Mouse (Mus musculus): ENCODE measurements around the gene E130218I03Rik.

The E130218I03Rik gene

DNA sequence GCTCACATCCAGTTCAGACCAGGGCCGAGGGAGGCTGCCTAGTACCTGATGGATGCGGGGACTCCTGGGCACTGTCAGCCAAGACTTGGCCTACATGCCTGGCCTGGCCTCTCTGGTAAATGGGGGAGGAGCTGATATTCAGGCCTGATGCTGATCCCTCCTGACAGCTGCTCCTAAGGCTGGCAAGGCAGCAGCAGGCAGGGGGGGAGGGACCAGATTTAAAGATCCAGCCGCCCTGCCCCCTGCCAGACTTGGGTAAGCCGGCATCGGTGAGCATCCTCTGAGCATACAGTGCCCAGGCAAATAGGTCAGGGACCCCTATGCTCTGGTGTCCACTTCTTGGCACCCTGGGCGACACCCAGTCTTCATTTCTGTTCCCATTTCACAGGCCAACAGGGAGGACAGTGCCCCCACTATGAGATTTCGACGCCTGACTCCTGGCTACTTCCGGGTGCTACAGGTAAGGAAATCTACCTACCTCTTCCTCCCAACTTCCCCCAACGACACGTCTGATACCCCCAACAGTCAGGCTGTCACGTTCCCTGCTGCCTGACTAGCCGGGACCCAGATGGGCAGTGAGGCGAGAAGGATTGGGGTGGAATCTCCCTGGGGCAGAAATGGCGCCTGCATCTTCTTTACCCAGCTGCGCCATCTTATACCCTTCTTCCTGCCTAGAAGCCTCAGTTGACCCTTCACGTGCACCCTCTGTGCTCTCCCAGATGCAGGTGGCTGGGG lies at the start of gene E130218I03Rik:
Gene E130218I03Rik, plus strand, starts transcription at position 147 of the 735 bp plus-strand sequence.
- no peak for DNase-seq (ENCODE audit: low spot score in 2 of 2)

DNA sequence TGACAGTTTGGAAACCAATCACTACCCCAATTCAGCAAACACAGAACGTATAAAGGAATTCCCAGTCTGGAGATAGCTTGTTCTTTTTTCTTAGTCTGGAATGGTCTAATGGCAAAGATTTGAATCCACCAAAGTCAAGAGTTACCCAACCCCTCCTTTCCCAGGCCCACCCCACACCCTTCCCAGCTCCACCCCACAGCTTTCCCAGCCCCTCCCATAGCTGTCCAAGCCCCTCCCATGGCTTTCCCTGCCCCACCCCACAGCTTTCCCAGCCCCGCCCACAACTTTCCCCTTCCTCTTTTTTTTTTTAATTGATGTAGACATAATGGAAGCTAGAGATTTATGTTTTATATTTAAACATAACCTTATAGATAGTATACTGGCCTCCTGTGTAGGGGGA lies 44.1 kb upstream of the E130218I03Rik start:
- DNase-seq (ENCODE audit: low spot score in 2 of 2): no peak

DNA sequence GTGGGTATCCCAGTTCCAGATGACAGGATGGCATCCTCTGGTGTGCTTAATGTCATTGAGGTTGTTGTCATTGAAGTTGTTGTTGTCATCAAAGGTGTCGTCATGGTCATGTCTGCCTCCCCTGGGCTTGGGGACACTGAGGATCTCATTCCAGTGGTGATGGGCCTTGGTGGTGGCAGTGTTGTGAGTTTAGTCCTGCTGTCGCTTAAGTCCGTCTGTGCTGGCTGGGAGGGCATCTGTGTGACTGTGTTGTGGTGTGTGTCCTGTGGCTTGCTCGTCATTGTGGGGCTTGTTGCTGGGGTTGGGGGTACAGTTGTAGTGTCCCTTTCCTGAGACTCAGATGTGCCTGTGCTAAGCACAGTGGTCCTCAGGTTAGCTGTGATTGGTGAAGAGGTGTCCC lies 40.6 kb upstream of the E130218I03Rik start, which contains the start of gene Gm7534:
Gene Gm7534, minus strand, starts transcription at position 101 of the 400 bp plus-strand sequence.
- no peak for DNase-seq (ENCODE audit: low spot score in 2 of 2)

DNA sequence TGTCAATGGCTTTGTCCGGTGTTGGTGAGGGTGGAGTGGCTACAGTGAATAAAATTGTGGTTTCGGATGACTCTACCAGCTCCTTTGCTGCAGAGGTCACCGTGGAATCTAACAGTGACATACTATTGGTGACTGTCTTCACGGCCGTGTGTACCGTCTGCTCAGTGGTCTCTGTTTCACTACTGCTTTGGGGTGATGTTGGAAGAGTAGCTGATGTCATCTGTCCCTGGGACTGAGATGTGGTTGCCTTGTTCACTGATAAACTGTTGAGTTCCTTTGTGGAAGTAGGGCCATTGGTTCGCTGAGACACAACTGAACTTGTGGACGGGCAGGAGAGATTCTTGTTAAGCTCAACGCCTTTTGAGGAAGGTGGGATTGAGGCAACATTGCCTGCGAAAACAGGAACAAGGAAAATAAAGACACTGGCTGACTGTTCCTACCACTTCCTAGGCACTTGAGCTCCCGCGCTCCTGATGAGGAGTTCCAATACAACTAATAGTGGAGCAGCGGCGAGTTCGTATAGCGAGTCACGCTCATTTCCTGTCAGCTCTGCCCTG lies 40.0 kb upstream of the E130218I03Rik start:
- DNase-seq (ENCODE audit: low spot score in 2 of 2): no peak

DNA sequence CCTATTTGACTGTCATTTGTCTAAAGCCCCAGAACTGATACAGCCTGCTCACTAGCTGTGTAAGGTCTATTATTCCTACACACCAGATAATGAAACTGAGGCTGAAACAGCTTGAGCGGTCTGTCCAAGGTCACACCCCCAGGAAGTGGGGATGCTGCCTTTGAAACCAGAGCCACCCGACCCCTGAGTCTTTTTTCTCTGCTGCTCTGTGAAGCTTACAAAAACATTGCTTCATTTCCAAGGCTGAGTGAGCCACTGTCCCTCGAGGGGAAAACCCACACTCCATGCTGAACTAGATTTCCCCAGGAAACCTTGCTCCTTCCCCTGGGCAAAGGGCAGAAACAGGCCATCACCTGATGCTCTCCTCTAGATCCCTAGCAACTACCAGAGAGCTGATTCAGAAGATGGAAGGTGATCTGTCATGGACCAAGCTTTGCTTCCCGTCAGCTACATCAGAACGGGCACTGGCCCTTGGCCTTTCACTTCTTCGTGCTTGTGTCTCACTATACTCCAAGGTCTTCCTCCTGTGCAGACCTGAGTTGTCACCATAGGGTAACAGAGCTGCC lies 36.9 kb upstream of the E130218I03Rik start:
- DNase-seq (ENCODE audit: low spot score in 2 of 2): no peak

DNA sequence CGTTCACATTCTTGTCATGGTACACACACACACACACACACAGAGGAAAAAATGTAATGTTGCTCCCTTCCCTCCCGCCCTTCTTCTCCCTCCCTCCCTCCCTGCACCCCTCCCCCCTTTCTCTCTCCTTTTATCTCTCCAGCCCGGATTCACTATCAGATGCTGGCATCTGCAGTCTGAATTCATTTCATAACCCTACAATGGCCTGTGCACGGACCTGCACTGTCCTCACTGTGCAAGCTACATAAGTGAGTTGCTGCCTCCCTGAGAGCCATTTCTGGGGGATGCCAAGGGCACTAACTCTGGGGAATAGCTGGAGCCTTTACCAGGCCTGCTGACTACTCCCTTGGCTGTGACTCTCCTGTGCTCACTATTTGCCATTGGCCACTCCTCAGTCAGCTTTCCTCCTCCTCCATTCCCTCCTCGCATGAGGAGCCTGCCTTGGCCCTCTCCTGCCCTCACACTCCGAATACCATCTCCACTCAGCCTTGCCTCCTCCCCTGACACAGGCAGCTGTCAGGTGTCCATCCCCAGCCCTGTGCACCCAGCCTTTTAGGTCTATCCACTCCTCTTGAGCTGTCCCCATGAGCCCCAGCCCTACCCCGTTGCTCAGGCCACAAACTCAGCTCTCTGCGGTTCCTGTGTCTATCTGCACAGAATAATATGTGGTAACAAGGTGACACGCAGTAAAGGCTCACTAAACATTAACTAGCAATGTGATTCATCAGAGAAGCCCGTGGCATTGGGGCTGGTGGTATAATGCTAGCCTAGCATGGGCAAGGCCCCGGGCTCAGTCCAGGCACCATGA lies 20.5 kb upstream of the E130218I03Rik start:
- DNase-seq (ENCODE audit: low spot score in 2 of 2): no peak

DNA sequence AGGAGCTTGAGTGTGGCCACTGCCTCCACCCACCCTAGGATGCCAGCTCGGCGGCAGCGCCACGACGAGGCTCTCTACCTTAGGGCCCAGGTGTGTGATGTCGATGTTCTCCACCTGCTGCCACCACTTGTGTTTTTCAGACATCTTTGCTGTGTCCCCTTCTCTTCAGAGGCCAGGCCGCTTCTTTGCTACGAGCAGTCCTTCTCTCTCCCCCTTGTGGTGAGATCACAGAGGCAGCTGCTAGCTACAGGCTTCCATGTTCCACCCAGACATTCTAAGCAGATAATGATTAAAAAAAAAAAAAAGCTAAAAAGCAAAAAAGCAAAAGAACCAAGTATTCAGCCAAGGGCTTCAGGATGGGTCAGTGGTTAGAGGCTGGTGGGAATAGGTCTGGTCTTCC lies 16.3 kb upstream of the E130218I03Rik start, which contains the start of gene Catsper4:
Gene Catsper4, minus strand, starts transcription at position 190 of the 400 bp plus-strand sequence.
- DNase-seq (ENCODE audit: low spot score in 2 of 2): no peak

DNA sequence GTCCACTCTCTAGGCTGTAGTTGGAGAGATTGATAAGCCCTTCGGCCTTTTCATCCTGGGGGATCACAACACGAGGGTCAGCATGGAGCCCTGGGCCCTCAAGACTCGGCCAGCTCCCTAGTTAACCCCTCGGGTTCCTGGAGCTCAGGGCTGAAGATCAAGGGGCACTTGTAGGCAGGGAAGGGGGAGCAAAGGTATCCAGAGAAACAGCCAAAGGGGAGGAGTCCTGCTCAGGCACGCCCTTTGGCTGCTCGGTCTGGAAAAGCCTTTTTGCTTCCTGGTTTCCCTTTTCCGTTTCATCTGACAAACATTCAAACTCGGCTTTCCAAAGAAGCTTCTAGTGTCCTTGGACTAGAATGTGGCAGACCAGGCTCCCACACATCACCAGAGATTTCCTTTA lies 13.0 kb upstream of the E130218I03Rik start:
- DNase-seq (ENCODE audit: low spot score in 2 of 2): no peak

DNA sequence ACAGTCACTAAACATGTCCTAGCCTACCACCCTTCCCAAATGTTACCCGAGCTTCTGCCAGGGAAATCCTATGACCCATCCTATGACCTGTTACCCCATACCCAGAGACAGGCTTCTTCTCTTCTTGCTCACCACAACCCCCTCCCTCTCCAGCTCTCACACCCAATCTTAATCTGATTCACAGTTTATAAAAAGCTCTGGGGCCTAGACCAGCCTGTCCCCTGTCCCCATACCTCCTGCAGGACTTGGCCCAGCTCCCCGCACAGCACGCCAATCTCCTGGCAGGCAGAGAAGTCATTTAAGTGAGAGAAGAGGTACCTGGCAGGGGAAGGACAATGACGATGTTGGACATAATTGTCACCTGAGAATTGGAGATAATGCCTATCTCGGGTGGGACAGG lies 8.6 kb upstream of the E130218I03Rik start:
- DNase-seq (ENCODE audit: low spot score in 2 of 2): no peak

DNA sequence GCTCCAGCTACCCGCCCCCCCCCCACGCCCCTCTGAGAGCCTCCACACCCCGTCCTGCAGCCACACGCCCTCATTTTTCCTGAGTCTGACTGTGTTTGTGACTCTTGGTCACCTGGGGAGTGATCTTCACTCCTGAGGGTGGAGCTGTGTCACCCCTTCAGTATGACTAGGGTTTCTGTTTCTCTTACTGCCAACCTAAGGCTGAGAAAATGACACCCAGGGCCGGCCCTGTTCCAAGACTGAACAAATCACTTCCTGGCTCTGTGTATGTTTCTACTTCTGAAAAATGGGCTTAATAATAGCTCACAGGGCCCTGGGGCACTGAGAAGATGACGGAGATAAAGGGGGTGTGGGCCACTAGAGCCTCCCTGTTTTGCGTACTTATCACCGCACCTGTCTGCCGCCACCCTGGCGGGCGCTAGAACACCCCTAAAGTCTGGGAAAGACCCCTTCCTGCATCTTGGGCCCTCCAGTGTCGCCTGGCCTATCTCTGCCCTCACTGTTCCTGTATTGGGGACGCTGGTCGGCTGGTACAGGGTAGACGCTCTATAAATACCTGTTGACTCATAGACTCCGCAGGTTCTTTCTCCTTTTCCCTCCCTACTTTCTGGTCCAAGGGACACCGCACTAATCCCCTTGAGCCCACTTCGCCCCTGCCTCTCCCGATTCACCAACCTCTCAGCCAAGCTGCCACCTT lies 5.7 kb upstream of the E130218I03Rik start:
- DNase-seq (ENCODE audit: low spot score in 2 of 2): no peak

DNA sequence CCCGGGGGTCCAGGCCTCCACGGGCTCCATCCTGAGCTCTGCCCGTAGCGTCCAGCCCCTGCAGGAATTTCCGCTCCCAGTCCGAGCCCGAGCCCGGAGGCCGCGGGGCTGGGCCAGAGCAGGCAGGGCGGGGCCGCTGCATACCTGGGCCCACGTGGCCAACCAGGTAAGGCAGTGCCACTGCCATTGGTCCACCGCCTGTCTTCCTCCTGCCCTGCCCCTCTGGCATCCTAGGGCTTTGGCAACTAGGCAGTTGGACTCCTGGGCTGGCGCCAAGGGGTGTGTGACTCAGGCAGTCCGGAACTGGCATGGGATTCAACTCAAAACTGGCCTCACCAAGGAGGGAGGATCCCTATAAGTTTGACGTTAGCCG lies 5.2 kb upstream of the E130218I03Rik start, which contains the start of gene Cnksr1:
Gene Cnksr1, minus strand, starts transcription at position 121 of the 373 bp plus-strand sequence.
- no peak for DNase-seq (ENCODE audit: low spot score in 2 of 2)

DNA sequence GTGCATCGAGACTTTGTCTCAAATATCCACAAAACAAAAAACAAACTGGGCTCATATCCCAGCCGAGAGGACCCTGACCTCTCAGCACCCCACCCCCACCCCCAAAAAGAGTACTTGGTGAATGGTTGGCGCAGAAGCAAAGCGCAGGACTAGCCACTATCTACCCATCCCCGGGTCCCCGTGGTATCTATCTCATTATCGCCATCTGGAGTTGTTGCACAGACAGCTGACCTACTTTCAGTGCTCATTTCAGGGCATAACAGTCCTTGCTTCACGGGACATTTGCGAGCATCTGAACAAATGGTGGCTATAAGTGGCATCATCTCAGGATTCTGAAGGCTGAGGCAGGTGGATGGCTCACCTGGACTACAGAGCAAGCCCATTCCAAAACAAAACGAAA lies 4.8 kb upstream of the E130218I03Rik start:
- no peak for DNase-seq (ENCODE audit: low spot score in 2 of 2)

DNA sequence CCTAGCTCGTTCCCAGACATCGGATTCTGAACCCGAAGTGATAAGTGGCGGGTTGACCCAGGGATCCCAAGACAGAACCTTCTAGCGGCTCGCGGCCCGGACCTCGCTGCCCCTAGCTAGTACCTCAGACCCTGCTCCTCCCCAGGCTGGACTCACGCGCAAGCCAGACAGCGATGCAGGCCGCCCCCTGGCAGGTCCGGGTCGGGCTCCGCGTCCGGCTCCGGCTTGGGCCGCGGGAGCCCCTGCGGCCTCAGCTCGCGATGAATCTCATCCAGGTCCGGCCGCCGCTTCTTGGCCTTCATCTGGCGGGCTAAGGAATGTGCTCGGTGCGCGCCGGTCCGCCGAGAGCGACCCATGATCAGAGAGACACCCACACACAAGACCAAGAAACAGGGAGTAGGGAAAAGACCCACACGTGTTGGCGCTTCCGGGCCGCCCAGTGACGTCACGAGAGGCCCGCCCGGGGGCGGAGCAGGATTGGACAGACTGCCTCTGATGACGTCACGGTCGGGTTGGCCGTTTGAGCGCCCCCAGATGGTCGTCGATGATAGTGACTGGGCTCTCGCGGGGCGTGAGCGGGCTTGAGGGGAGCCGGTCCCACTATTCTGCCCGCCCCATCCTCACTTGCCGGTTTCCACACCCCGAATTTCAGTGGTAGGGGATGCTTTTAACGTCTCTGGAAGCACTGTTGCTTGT lies 1.8 kb downstream of the E130218I03Rik start, which contains the start of gene Zfp593:
Gene Zfp593, minus strand, starts transcription at position 445 of the 696 bp plus-strand sequence.
- peak; percentile 94 to 96 for DNase-seq (ENCODE audit: low spot score in 2 of 2)

DNA sequence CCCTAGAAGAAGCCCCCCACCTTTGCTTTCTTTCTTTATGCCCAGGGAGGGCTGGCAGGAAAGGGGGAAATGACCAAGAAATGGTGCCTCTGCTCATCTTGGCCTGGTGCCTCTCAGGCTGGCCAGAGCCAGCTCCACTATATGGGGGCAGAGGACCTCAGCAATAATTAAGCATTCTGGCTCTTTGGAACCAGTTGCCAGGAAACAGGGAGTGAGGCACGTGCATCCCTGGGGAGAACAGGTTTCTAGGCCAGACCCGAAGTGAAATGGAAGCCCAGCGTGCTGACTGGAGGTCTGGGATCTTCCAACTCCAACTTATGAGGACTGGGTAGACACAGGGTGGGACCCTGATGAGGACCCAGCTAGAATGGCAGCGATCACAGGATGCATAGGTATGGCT lies 2.8 kb downstream of the E130218I03Rik start:
- no peak for DNase-seq (ENCODE audit: low spot score in 2 of 2)

DNA sequence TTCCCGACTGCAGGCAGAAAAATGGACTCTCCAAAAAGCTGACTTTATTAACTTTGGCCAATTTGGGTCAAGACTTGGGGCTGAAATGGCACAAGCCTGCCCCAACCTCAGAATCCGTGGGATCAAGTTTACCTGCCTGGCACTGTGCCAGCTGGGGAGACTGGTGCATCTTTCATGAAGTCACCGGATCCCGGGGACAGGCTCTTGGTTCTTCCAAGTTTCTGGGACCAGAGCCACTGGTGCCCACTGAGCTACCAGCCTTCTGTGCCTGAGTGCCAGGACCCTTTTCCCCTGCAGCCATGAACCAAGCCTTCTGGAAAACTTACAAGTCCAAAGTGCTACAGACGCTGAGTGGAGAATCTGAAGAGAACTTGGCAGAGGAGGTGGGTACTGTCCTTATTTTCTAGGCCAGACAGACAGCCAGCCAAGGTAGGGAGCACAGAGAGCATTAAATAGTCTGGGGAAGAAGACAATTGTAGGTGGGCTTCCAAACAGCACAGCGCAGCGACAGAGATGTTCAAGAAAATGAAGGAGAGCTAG lies 3.3 kb downstream of the E130218I03Rik start, which contains the start of gene Gm30191:
Gene Gm30191, plus strand, starts transcription at position 217 of the 540 bp plus-strand sequence.
- no peak for DNase-seq (ENCODE audit: low spot score in 2 of 2)

DNA sequence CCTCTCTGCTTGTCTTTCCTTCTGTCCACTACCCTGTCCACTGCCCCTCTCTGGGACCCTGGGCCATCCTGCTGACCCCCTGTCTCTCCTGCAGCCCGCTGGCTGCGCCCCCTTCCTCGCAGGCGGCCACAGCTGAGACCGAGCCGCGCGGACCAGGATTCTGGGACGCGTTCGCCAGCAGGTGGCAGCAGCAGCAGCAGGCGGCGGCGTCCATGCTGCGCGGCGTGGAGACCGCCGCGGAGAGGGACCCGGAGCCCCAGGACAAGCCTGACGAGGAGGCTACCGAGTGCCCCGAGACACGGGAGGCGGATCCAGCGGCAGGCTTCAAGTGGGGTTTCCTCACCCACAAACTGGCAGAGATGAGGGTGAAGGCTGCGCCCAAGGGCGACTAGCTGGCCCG lies 6.2 kb downstream of the E130218I03Rik start:
- peak; percentile 64 to 72 for DNase-seq (ENCODE audit: low spot score in 2 of 2)

DNA sequence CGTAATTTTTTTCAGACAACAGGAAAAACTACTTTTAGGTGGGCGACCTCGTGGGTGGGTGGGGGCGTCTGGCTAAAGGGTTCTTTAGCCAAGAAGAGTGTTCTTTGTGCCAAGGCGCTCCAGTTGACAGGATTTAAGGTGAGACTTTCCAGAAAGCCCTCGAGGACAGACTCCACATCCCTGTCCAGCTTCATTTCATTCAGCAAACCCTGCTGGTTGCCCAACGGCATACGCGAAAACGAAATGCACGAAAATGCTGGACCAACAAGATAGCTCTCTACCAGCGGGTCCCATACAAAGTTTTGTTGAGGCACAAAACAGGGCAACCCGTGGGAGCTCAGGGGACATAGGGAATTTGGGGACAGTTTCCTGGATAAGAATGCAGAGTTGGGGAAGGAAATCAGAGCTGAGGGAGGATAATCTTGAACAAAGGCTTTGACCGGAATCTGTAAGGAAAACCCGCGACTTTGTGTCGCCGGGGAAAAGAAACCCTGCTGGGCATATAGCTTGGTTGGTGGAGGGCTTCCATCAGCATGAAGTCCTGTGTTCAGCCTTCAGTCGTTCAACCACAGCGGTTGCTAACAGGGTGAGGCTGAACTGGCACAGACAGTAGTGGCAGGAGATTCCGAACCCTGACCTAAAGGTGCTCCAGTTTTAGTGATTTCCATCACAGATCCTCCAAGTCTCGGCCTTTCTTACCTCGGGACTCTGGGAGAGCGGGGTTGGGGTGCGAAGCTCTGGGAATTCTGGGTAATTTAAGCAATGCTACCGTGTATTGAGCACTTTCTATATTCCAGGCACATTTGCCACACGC lies 6.9 kb downstream of the E130218I03Rik start:
- DNase-seq (ENCODE audit: low spot score in 2 of 2): no peak

DNA sequence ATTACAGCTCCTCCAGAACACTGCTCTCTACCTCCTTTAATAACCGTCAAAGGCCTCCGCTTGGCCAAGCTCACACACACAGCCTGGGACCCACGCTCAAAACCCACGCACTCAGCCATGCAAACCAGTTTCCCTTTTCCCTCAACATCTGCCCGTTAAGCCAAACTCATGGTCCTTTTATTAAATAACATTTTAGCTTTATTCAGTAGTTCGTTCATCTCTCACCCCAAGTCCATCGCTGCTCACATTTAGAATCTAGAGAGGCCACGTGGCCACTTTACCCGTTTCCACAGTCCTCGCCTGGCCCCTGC lies 7.4 kb downstream of the E130218I03Rik start:
- DNase-seq (ENCODE audit: low spot score in 2 of 2): peak in 1 of 2 experiments; percentile 48

DNA sequence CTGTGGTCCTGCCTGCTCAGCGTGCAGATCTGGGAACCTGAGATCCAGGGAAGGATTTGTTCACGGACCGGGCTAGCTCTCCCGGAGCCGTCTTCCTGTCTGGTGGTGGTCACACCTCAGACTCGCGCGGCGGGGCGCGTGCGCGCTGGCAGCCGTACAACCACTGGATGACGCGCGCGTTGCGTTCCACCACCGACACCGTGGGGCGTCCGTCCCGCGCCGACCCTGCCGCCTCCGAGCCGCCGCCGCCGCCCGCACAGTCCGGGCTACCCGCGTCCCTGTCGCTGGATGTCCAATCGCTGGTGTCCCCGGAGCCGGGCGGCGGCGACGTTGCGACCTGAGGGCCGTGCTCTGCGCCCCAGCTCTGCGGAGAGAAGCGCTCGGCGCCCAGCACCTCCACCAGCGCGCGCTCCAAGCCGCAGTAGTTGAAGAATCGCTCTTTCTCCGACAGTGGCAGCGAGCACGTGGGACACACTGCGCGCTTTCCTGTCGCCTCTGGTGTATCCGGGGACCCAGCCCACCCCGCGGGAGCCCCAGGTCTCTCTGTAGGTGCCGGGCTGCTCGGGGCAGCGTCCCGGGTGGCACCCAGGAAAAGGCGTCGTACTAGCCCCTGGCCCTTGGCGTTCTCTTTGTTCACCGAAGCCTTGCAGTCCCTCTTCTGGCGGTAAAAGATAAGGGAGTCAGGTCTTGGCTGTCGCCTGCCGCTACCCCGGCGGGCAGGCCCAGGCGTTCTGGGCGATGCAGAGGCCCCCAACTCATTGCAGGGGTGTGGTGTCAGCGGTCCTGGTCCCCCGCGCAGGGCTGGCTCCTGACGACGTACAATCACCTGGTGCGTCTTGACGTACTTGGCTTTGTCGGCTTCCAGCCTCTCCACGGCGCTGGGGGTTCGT lies 8.0 kb downstream of the E130218I03Rik start:
- peak; percentile 33 to 48 for DNase-seq (ENCODE audit: low spot score in 2 of 2)

Data from frontal cortex, postnatal 36 days (tissue).